Mouse (Mus musculus) lung, embryonic 15.5 days (tissue): ENCODE measurements at regions not wholly inside any gene's neighbourhood (a gene's known extent, or its start where the extent isn't known, plus 50 kb on each side); places are given as distances from the start of the nearest gene placed in this dataset.

Source experiments
- ATAC-seq: fragments of 200-750 bp; cut with Nextera tagmentation; 2 replicates; pipeline ENCODE4 v1.8.0; 2017; ENCODE audit warnings: moderate number of reproducible peaks, borderline replicate concordance; ENCODE audit not compliant: low FRiP score, low TSS enrichment; ENCODE audit errors: extremely low read depth
- H3K27ac ChIP-seq: fragments of 300-500 bp; sonication (generic); 2 replicates; pipeline ENCODE4 v1.5.1; 2015; ENCODE audit warnings: moderate library complexity, mild to moderate bottlenecking, inconsistent platforms
- H3K27me3 ChIP-seq: fragments of 300-500 bp; sonication (generic); 2 replicates; pipeline ENCODE4 v1.6.1; 2015; ENCODE audit warnings: inconsistent platforms
- H3K36me3 ChIP-seq: fragments of 300-500 bp; sonication (generic); 2 replicates; pipeline ENCODE4 v1.6.1; 2015; ENCODE audit warnings: inconsistent platforms
- H3K4me1 ChIP-seq: fragments of 300-500 bp; sonication (generic); 2 replicates; pipeline ENCODE4 v1.6.1; 2015; ENCODE audit warnings: inconsistent platforms
- H3K4me2 ChIP-seq: fragments of 300-500 bp; sonication (generic); 2 replicates; pipeline ENCODE4 v1.6.1; 2015; ENCODE audit warnings: inconsistent platforms, mild to moderate bottlenecking, moderate library complexity
- H3K4me3 ChIP-seq: fragments of 300-500 bp; sonication (generic); 2 replicates; pipeline ENCODE4 v1.5.1; 2015; ENCODE audit warnings: mild to moderate bottlenecking, inconsistent platforms
- H3K9ac ChIP-seq: fragments of 300-500 bp; sonication (generic); 2 replicates; pipeline ENCODE4 v1.6.1; 2015; ENCODE audit warnings: inconsistent platforms
- H3K9me3 ChIP-seq: fragments of 300-500 bp; sonication (generic); 2 replicates; pipeline ENCODE4 v1.6.1; 2016; ENCODE audit warnings: inconsistent platforms
- WGBS: fragments of 180-500 bp; shearing (Covaris S2); methylation state at CpG from one replicate; pipeline ENCODE4 v1.1.7; 2015; 5-methylcytosine and 5-hydroxymethylcytosine counted together

GRCm38 (mm10) chr14:58943267-58943765 is 199.4 kb downstream of the 1700129C05Rik start:
- Histone ChIP-seq H3K4me3 (no peak overlapping the region), H3K9me3 (no peaks in the 10 kb centered on the region), H3K9ac (no peak overlapping the region), H3K36me3 (no peaks in the 10 kb centered on the region), H3K4me2 (no peak overlapping the region), H3K27ac (no peak overlapping the region), H3K4me1 (no peaks in the 10 kb centered on the region), H3K27me3 (no peaks in the 10 kb centered on the region)
- ATAC-seq = no peak
- 62% methylated on average over 1 of the region's 1 CpGs for WGBS

DNA sequence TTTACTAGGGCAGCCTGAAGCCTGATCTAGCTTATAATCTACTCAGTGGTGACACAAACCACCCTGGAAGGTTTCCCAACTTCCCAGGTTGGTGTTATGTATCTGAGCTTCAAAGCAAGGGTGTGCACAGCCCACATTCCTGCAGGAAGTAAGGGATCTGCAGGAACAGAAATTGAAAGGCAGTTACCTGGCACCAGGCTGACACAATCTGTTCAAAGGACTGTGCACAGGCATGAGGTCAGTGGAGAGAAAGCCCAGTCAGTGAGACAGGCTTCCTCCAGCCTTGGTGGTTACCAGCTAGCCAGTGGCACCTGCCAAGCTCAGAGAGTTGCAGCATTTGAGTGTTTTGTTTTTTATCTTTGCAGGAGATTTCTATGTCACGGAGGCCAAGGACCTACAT is 203.6 kb downstream of the 1700129C05Rik start:
- H3K36me3 ChIP-seq = no peaks in the 10 kb centered on the region
- H3K9ac ChIP-seq = no peak overlapping the region
- no peak overlapping the region for H3K27ac ChIP-seq
- no peak for ATAC-seq
- H3K4me3 ChIP-seq = no peak overlapping the region
- no peaks in the 10 kb centered on the region for H3K27me3 ChIP-seq
- H3K4me1 ChIP-seq = peaks cover 8% of the 10 kb centered on the region
- H3K4me2 ChIP-seq = no peak overlapping the region
- H3K9me3 ChIP-seq = no peaks in the 10 kb centered on the region
- 79% methylated on average over 1 of the region's 1 CpGs for WGBS

DNA sequence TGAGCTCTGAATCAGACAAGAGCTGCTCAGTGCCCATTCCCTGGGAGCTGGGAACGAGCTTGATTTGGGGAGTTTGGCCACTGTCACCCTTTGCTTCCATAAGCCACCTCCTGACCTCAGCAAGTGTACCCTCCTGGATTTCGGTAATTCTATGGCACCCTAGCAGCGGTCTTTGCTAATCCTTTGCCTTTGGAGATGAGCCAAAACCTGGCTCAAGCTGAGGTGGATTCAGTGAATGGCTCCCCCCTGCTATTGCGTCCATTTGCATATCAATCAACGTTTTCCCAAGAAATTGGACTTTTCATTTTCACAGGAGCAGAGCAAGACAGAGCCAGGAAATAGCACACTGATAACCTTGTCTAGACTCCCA is 204.1 kb downstream of the 1700129C05Rik start:
- Histone ChIP-seq H3K27me3 (no peaks in the 10 kb centered on the region), H3K4me3 (no peak overlapping the region), H3K9me3 (no peaks in the 10 kb centered on the region), H3K4me2 (no peak overlapping the region), H3K36me3 (no peaks in the 10 kb centered on the region), H3K4me1 (peaks cover 8% of the 10 kb centered on the region), H3K27ac (no peak overlapping the region), H3K9ac (no peak overlapping the region)
- no peak for ATAC-seq
- 64% methylated on average over 5 of the region's 5 CpGs for WGBS

GRCm38 (mm10) chr14:58937791-58938600 is 204.7 kb downstream of the 1700129C05Rik start:
- ATAC-seq = no peak; the same call in 1 of the 2 replicates
- Histone ChIP-seq H3K4me2 (peak overlapping the region; percentile 37), H3K9me3 (no peaks in the 10 kb centered on the region), H3K27ac (no peak overlapping the region), H3K4me1 (peaks cover 8% of the 10 kb centered on the region), H3K27me3 (no peaks in the 10 kb centered on the region), H3K36me3 (no peaks in the 10 kb centered on the region), H3K4me3 (0 out of 2 replicates have a peak overlapping the region, but pooled peaks have one; percentile 5), H3K9ac (no peak overlapping the region)
- 49% methylated on average over 12 of the region's 12 CpGs for WGBS

DNA sequence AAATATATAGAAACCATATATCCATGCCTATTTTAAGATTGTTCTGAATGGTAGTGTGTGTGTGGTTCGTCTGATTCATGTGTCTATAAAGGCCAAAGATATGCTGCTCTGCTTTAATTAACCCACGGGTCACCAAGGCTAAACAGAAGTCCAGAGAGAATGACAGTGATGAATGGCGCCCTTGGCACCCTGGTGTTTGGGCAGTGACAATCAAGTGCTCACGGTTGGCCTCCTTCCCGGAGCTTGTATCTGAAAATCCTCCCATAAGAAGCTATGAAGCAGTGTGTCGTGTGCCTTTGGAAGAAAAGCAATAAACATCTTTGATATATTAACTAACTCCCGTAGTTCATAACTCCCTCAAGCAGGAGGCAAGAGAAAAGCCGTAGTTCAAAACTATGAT is 205.4 kb downstream of the 1700129C05Rik start:
- no peaks in the 10 kb centered on the region for H3K36me3 ChIP-seq
- no peak overlapping the region for H3K9ac ChIP-seq
- WGBS = 17% methylated on average over 8 of the region's 8 CpGs
- H3K4me2 ChIP-seq = peak overlapping the region; percentile 37; the same call in 1 of the 2 replicates
- peaks cover 8% of the 10 kb centered on the region for H3K4me1 ChIP-seq
- no peak for ATAC-seq
- H3K9me3 ChIP-seq = no peaks in the 10 kb centered on the region
- H3K27me3 ChIP-seq = no peaks in the 10 kb centered on the region
- H3K27ac ChIP-seq = no peak overlapping the region
- 0 out of 2 replicates have a peak overlapping the region, but pooled peaks have one; percentile 5 for H3K4me3 ChIP-seq

DNA sequence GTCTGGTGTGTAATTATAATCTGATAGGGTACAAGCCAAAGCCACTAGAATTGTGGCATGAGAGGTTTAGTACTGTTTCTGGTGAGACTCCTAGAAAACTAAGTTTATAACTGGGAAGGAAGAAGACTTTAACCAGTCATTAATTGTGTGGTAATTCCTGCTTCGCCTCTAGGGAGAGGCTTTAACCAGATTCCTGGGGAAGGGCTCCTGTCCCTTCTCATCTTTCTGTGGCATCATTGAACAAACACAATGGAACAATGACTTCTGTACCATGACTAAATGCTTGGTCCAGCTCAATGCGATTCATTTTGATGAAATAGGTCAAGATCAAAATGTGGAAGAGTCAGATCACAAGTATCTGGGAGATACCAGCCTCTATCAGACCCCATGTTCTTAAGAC is 206.6 kb downstream of the 1700129C05Rik start:
- 88% methylated on average over 2 of the region's 2 CpGs for WGBS
- Histone ChIP-seq H3K4me3 (no peak overlapping the region), H3K36me3 (no peaks in the 10 kb centered on the region), H3K9ac (no peak overlapping the region), H3K4me1 (peaks cover 8% of the 10 kb centered on the region), H3K4me2 (no peak overlapping the region), H3K9me3 (no peaks in the 10 kb centered on the region), H3K27ac (no peak overlapping the region), H3K27me3 (no peaks in the 10 kb centered on the region)
- ATAC-seq = no peak

GRCm38 (mm10) chr14:58917853-58918252 is 224.8 kb downstream of the 1700129C05Rik start:
- Histone ChIP-seq H3K27me3 (no peaks in the 10 kb centered on the region), H3K9ac (no peak overlapping the region), H3K27ac (no peak overlapping the region), H3K4me1 (no peaks in the 10 kb centered on the region), H3K4me2 (no peak overlapping the region), H3K9me3 (no peaks in the 10 kb centered on the region), H3K36me3 (no peaks in the 10 kb centered on the region), H3K4me3 (no peak overlapping the region)
- WGBS = 59% methylated on average over 9 of the region's 9 CpGs
- ATAC-seq = no peak

DNA sequence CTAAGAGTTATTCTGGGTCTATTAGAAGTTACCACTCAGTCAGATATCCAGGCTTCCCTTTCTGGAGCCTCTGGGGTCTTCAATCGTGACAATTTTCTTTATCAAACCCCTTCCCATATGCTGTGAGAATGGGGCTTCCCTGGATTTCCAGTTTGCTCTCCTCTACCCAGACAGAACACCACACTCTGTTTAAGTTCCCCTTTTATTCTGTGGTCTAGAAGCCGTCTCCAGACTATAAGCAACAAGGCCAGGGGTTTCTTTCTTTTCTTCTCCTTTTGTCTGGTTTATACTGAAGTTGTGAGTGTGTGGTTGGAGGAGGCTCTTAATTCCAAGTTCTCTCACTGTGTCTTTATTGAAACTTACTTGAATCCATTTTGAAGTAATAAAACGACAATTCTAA is 225.5 kb downstream of the 1700129C05Rik start:
- Histone ChIP-seq H3K4me3 (no peak overlapping the region), H3K9ac (no peak overlapping the region), H3K27me3 (no peaks in the 10 kb centered on the region), H3K9me3 (no peaks in the 10 kb centered on the region), H3K4me1 (no peaks in the 10 kb centered on the region), H3K27ac (no peak overlapping the region), H3K4me2 (no peak overlapping the region), H3K36me3 (no peaks in the 10 kb centered on the region)
- no peak for ATAC-seq
- 74% methylated on average over 3 of the region's 3 CpGs for WGBS

DNA sequence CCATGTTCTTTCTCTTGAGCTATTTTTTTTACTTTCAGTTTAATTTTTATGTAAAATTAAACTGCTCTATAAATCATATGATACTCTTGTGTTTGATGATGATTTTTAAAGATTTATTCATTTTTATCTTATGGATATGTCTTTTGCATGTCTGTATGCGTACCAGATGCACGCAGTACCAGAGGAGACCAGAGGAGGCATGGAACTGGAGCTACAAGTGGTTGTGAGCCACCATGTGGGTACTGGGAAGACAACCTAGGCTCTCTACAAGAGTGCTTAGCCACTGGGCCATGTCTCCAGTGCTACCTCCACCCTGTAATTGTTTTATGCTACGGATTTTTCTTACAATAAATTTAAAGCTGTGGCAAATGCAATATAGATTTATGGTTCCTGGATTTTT is 227.8 kb downstream of the 1700129C05Rik start:
- H3K4me1 ChIP-seq = no peaks in the 10 kb centered on the region
- H3K36me3 ChIP-seq = no peaks in the 10 kb centered on the region
- no peak overlapping the region for H3K4me3 ChIP-seq
- WGBS = 87% methylated on average over 3 of the region's 3 CpGs
- no peak for ATAC-seq
- H3K27ac ChIP-seq = no peak overlapping the region
- no peaks in the 10 kb centered on the region for H3K27me3 ChIP-seq
- no peak overlapping the region for H3K9ac ChIP-seq
- H3K9me3 ChIP-seq = no peaks in the 10 kb centered on the region
- no peak overlapping the region for H3K4me2 ChIP-seq

DNA sequence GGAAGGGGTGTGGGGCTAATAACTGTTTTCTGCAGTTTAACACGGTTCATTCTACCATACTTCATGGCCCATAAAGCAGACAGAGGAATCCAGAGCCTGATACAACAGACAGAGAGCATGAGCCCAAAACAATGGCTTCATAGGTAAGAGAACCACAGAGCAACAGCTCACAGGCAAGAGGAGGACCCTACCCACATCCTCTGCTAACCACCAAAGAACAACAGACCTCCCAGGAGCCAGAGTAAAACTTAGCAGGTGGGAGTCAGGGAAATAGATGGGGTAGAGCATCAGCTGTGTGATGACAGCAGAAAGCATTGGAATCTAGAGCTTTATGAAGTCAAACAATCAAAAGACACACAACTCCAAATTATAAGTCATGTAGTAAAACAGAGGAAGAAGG is 231.8 kb downstream of the 1700129C05Rik start:
- H3K9ac ChIP-seq = no peak overlapping the region
- no peak overlapping the region for H3K4me2 ChIP-seq
- WGBS = 82% methylated on average over 1 of the region's 1 CpGs
- no peaks in the 10 kb centered on the region for H3K36me3 ChIP-seq
- no peak overlapping the region for H3K27ac ChIP-seq
- H3K4me3 ChIP-seq = no peak overlapping the region
- ATAC-seq = no peak
- H3K27me3 ChIP-seq = no peaks in the 10 kb centered on the region
- no peaks in the 10 kb centered on the region for H3K4me1 ChIP-seq
- no peaks in the 10 kb centered on the region for H3K9me3 ChIP-seq

DNA sequence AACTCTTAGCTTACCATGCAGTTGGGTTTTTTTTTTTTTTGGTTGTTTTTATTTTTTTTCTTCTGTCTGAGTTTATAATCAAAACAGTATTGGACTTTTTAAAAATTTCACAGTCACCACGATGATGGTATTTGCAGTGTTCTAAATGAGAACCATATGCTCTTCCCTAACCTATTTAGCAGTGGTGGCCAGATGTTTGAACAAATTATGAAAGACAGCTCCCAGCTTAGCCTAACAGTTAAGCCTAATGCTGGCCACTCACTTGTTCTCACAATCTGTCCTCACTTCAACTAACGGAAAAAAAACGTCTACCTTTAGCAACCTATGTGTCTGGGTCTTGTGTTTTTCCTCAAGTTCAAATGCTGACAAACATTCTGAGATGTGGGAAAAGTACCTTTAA is 234.8 kb downstream of the 1700129C05Rik start:
- Histone ChIP-seq H3K27ac (no peak overlapping the region), H3K9me3 (no peaks in the 10 kb centered on the region)

DNA sequence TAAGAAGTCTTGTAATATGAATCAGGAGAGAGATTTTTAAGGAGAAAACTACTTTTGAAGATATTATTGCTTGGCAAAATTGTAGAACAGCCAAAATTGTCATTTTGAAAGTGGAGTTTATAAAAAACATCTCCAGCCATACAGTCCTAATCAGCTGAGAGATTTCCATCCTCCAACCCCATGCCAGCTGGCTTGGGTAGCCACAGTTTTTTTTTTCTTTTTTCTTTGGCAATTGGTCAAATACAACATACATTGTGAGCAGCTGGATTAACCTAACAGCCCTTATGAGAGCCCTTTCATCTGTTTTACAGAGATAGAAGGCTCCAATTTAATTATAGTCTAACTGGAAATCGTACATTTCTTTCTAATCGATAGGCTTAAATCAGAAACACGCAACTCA is 235.3 kb downstream of the 1700129C05Rik start:
- H3K36me3 ChIP-seq = no peaks in the 10 kb centered on the region
- no peaks in the 10 kb centered on the region for H3K4me1 ChIP-seq
- H3K4me2 ChIP-seq = no peak overlapping the region
- WGBS = 71% methylated on average over 3 of the region's 3 CpGs
- peak; percentile 62; the same call in 1 of the 2 replicates for ATAC-seq
- no peak overlapping the region for H3K27ac ChIP-seq
- no peaks in the 10 kb centered on the region for H3K9me3 ChIP-seq
- no peak overlapping the region for H3K9ac ChIP-seq
- H3K4me3 ChIP-seq = no peak overlapping the region
- no peaks in the 10 kb centered on the region for H3K27me3 ChIP-seq

More for the DNA sequence above, 234.8 kb downstream of the 1700129C05Rik start:
- Histone ChIP-seq H3K9ac (no peak overlapping the region), H3K27me3 (no peaks in the 10 kb centered on the region), H3K36me3 (no peaks in the 10 kb centered on the region), H3K4me3 (no peak overlapping the region), H3K4me1 (no peaks in the 10 kb centered on the region), H3K4me2 (no peak overlapping the region)
- WGBS = 58% methylated on average over 3 of the region's 3 CpGs
- ATAC-seq = no peak; the same call in 1 of the 2 replicates
